Comparison of ENCODE assay signal across 10 mouse cellular contexts in genomic region chr13:74903213-74904055, GRCm38 (mm10).
DNase-seq lines count a peak whose midpoint lies in the region; ATAC-seq lines count a peak whose summit lies in the region.
"Had no signal": no experiment of that assay in that cellular context is flagged by ENCODE, and none has a peak within 500 bp of the region (broad histone marks: within the 10 kb centered on the region; RNA-seq: fewer than 3 reads in every experiment).

No protein-coding gene starts in this region.

- DNase-seq in hindbrain, embryonic 11.5 days (ENCODE audit: low spot score) = no peak
- DNase-seq in hindbrain, embryonic 10.5 days (ENCODE audit: low spot score) = no peak
- DNase-seq in CD4-positive, CD25-positive, alpha-beta regulatory T cell, adult 2 months (ENCODE audit: low read depth, low spot score) = peak; percentile 43
- peak; percentile 17 to 35 for DNase-seq in left cerebral cortex, postnatal 25 days (ENCODE audit: low spot score in 2 of 2)
- DNase-seq in gastrocnemius, postnatal 4 days (ENCODE audit: low spot score in 2 of 2) = no peak
- no peak for DNase-seq in lung, postnatal 10 days
- DNase-seq: cerebellum, adult 2 months; lung, adult 2 months had no signal

- WGBS in hindbrain, embryonic 11.5 days = 83% methylated on average over 1 of the region's 1 CpGs
- 83% methylated on average over 1 of the region's 1 CpGs for WGBS in hindbrain, embryonic 10.5 days
- 65% methylated on average over 1 of the region's 1 CpGs for WGBS in forebrain, embryonic 15.5 days
- WGBS in intestine, embryonic 15.5 days = 93% methylated on average over 1 of the region's 1 CpGs

- H3K9ac ChIP-seq in hindbrain, embryonic 11.5 days (ENCODE audit: low read depth, low read length) = no peak overlapping the region
- H3K9ac ChIP-seq in forebrain, embryonic 15.5 days (replicated peaks) = no peak overlapping the region
- H3K9ac ChIP-seq in intestine, embryonic 15.5 days = no peak overlapping the region

- H3K9me3 ChIP-seq in hindbrain, embryonic 11.5 days (ENCODE audit: control insufficient read depth, low read length) = no peaks in the 10 kb centered on the region
- no peaks in the 10 kb centered on the region for H3K9me3 ChIP-seq in hindbrain, embryonic 10.5 days
- no peaks in the 10 kb centered on the region for H3K9me3 ChIP-seq in forebrain, embryonic 15.5 days
- H3K9me3 ChIP-seq in intestine, embryonic 15.5 days = no peaks in the 10 kb centered on the region

- H3K4me3 ChIP-seq in hindbrain, embryonic 11.5 days (ENCODE audit: low read depth, low read length) = no peak overlapping the region
- no peak overlapping the region for H3K4me3 ChIP-seq in hindbrain, embryonic 10.5 days
- no peak overlapping the region for H3K4me3 ChIP-seq in forebrain, embryonic 15.5 days
- no peak overlapping the region for H3K4me3 ChIP-seq in intestine, embryonic 15.5 days (replicated peaks)

- ATAC-seq in hindbrain, embryonic 11.5 days (ENCODE audit: low FRiP score) = peak; percentile 71
- peak; percentile 77; the same call in 1 of the 2 replicates for ATAC-seq in forebrain, embryonic 15.5 days (replicated peaks)
- ATAC-seq in intestine, embryonic 15.5 days = no peak

- no peak overlapping the region for H3K27ac ChIP-seq in hindbrain, embryonic 11.5 days (ENCODE audit: low read depth, low read length)
- H3K27ac ChIP-seq in hindbrain, embryonic 10.5 days = no peak overlapping the region
- H3K27ac ChIP-seq in forebrain, embryonic 15.5 days (replicated peaks) = no peak overlapping the region
- no peak overlapping the region for H3K27ac ChIP-seq in intestine, embryonic 15.5 days

- no peaks in the 10 kb centered on the region for H3K36me3 ChIP-seq in hindbrain, embryonic 11.5 days (ENCODE audit: control insufficient read depth, insufficient read depth, low read length)
- H3K36me3 ChIP-seq in hindbrain, embryonic 10.5 days = no peaks in the 10 kb centered on the region
- H3K36me3 ChIP-seq in forebrain, embryonic 15.5 days = no peaks in the 10 kb centered on the region
- H3K36me3 ChIP-seq in intestine, embryonic 15.5 days = no peaks in the 10 kb centered on the region

- H3K27me3 ChIP-seq in hindbrain, embryonic 11.5 days (ENCODE audit: control insufficient read depth, insufficient read depth, low read length) = no peaks in the 10 kb centered on the region
- H3K27me3 ChIP-seq in hindbrain, embryonic 10.5 days (ENCODE audit: insufficient read depth, poor library complexity, severe bottlenecking) = no peaks in the 10 kb centered on the region
- no peaks in the 10 kb centered on the region for H3K27me3 ChIP-seq in forebrain, embryonic 15.5 days
- no peaks in the 10 kb centered on the region for H3K27me3 ChIP-seq in intestine, embryonic 15.5 days (replicated peaks)

- intact Hi-C loops in left cerebral cortex, postnatal 25 days (cut with DNase I) = no loop called here

- no peaks in the 10 kb centered on the region for H3K4me1 ChIP-seq in hindbrain, embryonic 11.5 days (replicated peaks; ENCODE audit: control insufficient read depth, insufficient read depth, low read length)
- no peaks in the 10 kb centered on the region for H3K4me1 ChIP-seq in hindbrain, embryonic 10.5 days (replicated peaks)
- no peaks in the 10 kb centered on the region for H3K4me1 ChIP-seq in forebrain, embryonic 15.5 days
- H3K4me1 ChIP-seq in intestine, embryonic 15.5 days (replicated peaks) = no peaks in the 10 kb centered on the region

- no peak overlapping the region for H3K4me2 ChIP-seq in hindbrain, embryonic 11.5 days (replicated peaks; ENCODE audit: low read depth, low read length)
- no peak overlapping the region for H3K4me2 ChIP-seq in forebrain, embryonic 15.5 days (replicated peaks)
- H3K4me2 ChIP-seq in intestine, embryonic 15.5 days (replicated peaks) = no peak overlapping the region

Comparison
In these comparisons a context has a peak if more than half of its experiments do, and no peak if none do; other contexts are left out.
1. DNase-seq: peak in CD4-positive, CD25-positive, alpha-beta regulatory T cell, adult 2 months (single experiment) and left cerebral cortex, postnatal 25 days (2 of 2); none in hindbrain, embryonic 11.5 days (single experiment), hindbrain, embryonic 10.5 days (single experiment), gastrocnemius, postnatal 4 days (0 of 2) and lung, postnatal 10 days (single experiment).